Mouse (Mus musculus) CH12.LX (cell line): ENCODE measurements around the gene Six1. TPM values are rescaled to one million over a fixed set of nuclear protein-coding genes. Genes with fewer than 3 reads are reported as not detected.

Source experiments
- DNase-seq: peaks from one replicate; pipeline ENCODE4 v3.0.0-alpha.2; 2013; ENCODE audit errors: extremely low read depth
- H3K27ac ChIP-seq: 2 replicates; pipeline ENCODE4 v1.5.1; 2012; ENCODE audit warnings: low read depth, mild to moderate bottlenecking, control low read depth, moderate library complexity; ENCODE audit not compliant: insufficient read depth
- H3K27me3 ChIP-seq: replicated peaks from 2 replicates; pipeline ENCODE3; 2012; ENCODE audit warnings: inconsistent platforms
- H3K36me3 ChIP-seq, 2 experiments: replicated peaks in 1 of 2; 2 replicates each; pipeline versions ENCODE3 to v1.6.1; 2012; ENCODE audit warnings: inconsistent platforms in 1 of 2, low read length in 1 of 2, mild to moderate bottlenecking in 1 of 2, mixed read lengths in 1 of 2, moderate library complexity in 1 of 2; ENCODE audit not compliant: control insufficient read depth in 1 of 2, insufficient read depth in 1 of 2
- H3K4me1 ChIP-seq, 2 experiments: 2 replicates each; pipeline ENCODE4 v1.6.1; 2012; ENCODE audit warnings: inconsistent platforms in 1 of 2, moderate library complexity in 1 of 2; ENCODE audit not compliant: insufficient read depth in 2 of 2, control insufficient read depth in 1 of 2
- H3K4me2 ChIP-seq: 2 replicates; pipeline ENCODE4 v1.6.1; 2012; ENCODE audit warnings: low read depth, mild to moderate bottlenecking, control low read depth; ENCODE audit not compliant: poor library complexity, insufficient read depth, severe bottlenecking
- H3K4me3 ChIP-seq, 3 experiments: fragments of 150-350 bp in 1 of 3; sonication (generic) in 1 of 3; replicated peaks in 1 of 3; 2 replicates each; pipeline versions ENCODE3 to v1.5.1; 2011 to 2012; ENCODE audit warnings: low read depth in 2 of 3, low read length in 2 of 3, mild to moderate bottlenecking in 2 of 3, moderate library complexity in 2 of 3, control low read depth in 1 of 3, improper control_type of control experiment in 1 of 3, inconsistent platforms in 1 of 3, mixed read lengths in 1 of 3; ENCODE audit not compliant: poor library complexity in 1 of 3
- H3K79me2 ChIP-seq: replicated peaks from 2 replicates; pipeline ENCODE4 v1.6.1; 2012; ENCODE audit warnings: mild to moderate bottlenecking, moderate library complexity; ENCODE audit not compliant: control insufficient read depth, poor library complexity, insufficient read depth, severe bottlenecking; ENCODE audit errors: extremely low read depth
- H3K9ac ChIP-seq: 2 replicates; pipeline ENCODE4 v1.6.1; 2012; ENCODE audit warnings: low read depth, mild to moderate bottlenecking, control low read depth, moderate library complexity; ENCODE audit not compliant: insufficient read depth
- H3K9me3 ChIP-seq: replicated peaks from 2 replicates; pipeline ENCODE3; 2012; ENCODE audit warnings: low read length, inconsistent platforms, mixed read lengths
- CHD2 ChIP-seq: IDR thresholded peaks from 2 replicates; pipeline ENCODE4 v1.6.1; 2011; ENCODE audit warnings: low read length, improper control_type of control experiment
- CTCF ChIP-seq, 2 experiments: IDR thresholded peaks in 1 of 2; conservative IDR thresholded peaks in 1 of 2; 2 replicates each; pipeline ENCODE4 v1.5.1; 2011 to 2012; ENCODE audit warnings: low read depth in 2 of 2, low read length in 2 of 2, improper control_type of control experiment in 1 of 2, inconsistent platforms in 1 of 2, mild to moderate bottlenecking in 1 of 2, moderate library complexity in 1 of 2
- ELF1 ChIP-seq: IDR thresholded peaks from 2 replicates; pipeline ENCODE4 v1.6.1; 2014; ENCODE audit warnings: low read depth, mild to moderate bottlenecking, inconsistent platforms, low read length, improper control_type of control experiment
- ETS1 ChIP-seq: conservative IDR thresholded peaks from 2 replicates; pipeline ENCODE4 v1.6.1; 2012; ENCODE audit warnings: low read depth, mild to moderate bottlenecking, inconsistent platforms, low read length, improper control_type of control experiment, moderate library complexity
- MAX ChIP-seq: IDR thresholded peaks from 2 replicates; pipeline ENCODE4 v1.6.1; 2011; ENCODE audit warnings: low read length, improper control_type of control experiment
- RCOR1 ChIP-seq: conservative IDR thresholded peaks from 2 replicates; pipeline ENCODE4 v1.6.1; 2012; ENCODE audit warnings: low read depth, mild to moderate bottlenecking, inconsistent platforms, low read length, improper control_type of control experiment
- SIN3A ChIP-seq: IDR thresholded peaks from 2 replicates; pipeline ENCODE4 v1.6.1; 2012; ENCODE audit warnings: low read length, improper control_type of control experiment, inconsistent platforms
- SMC3 ChIP-seq: IDR thresholded peaks from 2 replicates; pipeline ENCODE4 v1.6.1; 2011; ENCODE audit warnings: low read depth, low read length, improper control_type of control experiment
- TBP ChIP-seq: conservative IDR thresholded peaks from 2 replicates; pipeline ENCODE4 v1.6.1; 2011; ENCODE audit warnings: low read depth, low read length, improper control_type of control experiment
- TCF12 ChIP-seq: IDR thresholded peaks from 2 replicates; pipeline ENCODE4 v1.6.1; 2014; ENCODE audit warnings: low read depth, mild to moderate bottlenecking, inconsistent platforms, low read length, improper control_type of control experiment
- UBTF ChIP-seq: IDR thresholded peaks from 2 replicates; pipeline ENCODE4 v1.6.1; 2012; ENCODE audit warnings: low read depth, mild to moderate bottlenecking, inconsistent platforms, low read length, improper control_type of control experiment, moderate library complexity
- ZC3H11A ChIP-seq: IDR thresholded peaks from 2 replicates; pipeline ENCODE4 v1.6.1; 2012; ENCODE audit warnings: low read depth, mild to moderate bottlenecking, inconsistent platforms, low read length, improper control_type of control experiment
- ZKSCAN1 ChIP-seq: IDR thresholded peaks from 2 replicates; pipeline ENCODE4 v1.6.1; 2012; ENCODE audit warnings: low read depth, inconsistent platforms, low read length, improper control_type of control experiment, borderline replicate concordance
- dilution Hi-C: fragments of 300-500 bp; cut with MboI; formaldehyde crosslinking; loops from 2 replicates; pipeline ENCODE4 v1.14.3; 2020; ENCODE audit warnings: low sequenced_read_pairs; ENCODE audit not compliant: extremely low pct_unique_long_range_greater_than_20kb, extremely low pct_ligation_motif_present
- in situ Hi-C: fragments of 300-500 bp; cut with MboI; formaldehyde crosslinking; loops from 3 replicates; pipeline ENCODE4 v1.14.3; 2019; ENCODE audit warnings: low sequenced_read_pairs, low pct_ligation_motif_present, low pct_unique_long_range_greater_than_20kb, mixed read lengths
- polyA plus RNA-seq: library from polyadenylated mRNA; unstranded; fragments of >175 nt; gene quantifications from 2 replicates; pipeline ENCODE4 v1.2.1, GENCODE M21; 2012; ENCODE audit warnings: low read depth; ENCODE audit not compliant: insufficient read length
- total RNA-seq, 2 experiments: library from RNA; depleted of rRNA; stranded (reverse); fragments of 300-350 nt in 1 of 2; fragments of >200 nt in 1 of 2; gene quantifications; 2 replicates each; pipeline ENCODE4 v1.2.3; 2012 to 2014

The Six1 gene
- total and polyA plus RNA-seq, 3 experiments = 7.9 to 16.5 (median 9.5) TPM

- Histone ChIP-seq H3K27me3 (peaks cover 22% of the 10 kb centered on the region), H3K79me2 (peaks cover 24% of the 10 kb centered on the region), H3K9me3 (no peaks in the 10 kb centered on the region), H3K4me1 (peaks cover 0 to 24% of the 10 kb centered on the region in 2 experiments; a peak in 2 of 4 replicates), H3K4me2 (peak overlapping the region; percentile 58), H3K36me3 (peaks cover 5 to 24% of the 10 kb centered on the region in 2 experiments), H3K4me3 (peak overlapping the region; percentile 75 to 87 (median 85)), H3K9ac (peak overlapping the region; percentile 91), H3K27ac (peak overlapping the region; percentile 0; the same call in 1 of the 2 replicates)
- DNase-seq = no peak
- dilution Hi-C loops = no loop called here
- in situ Hi-C loops = loop anchor here (25.0 kb wide), 1 partner anchor 268 kb away; no protein-coding TSS in a partner anchor
- TF ChIP-seq ELF1 (peak; percentile 3; the same call in 1 of the 2 replicates), SMC3 (no peak), MAX (no peak), UBTF (no peak), SIN3A (peak; percentile 43; the same call in 1 of the 2 replicates), TCF12 (0 out of 2 replicates have a peak, but pooled peaks have one; percentile 9), RCOR1 (no peak), TBP (0 out of 2 replicates have a peak, but pooled peaks have one; percentile 6)
- TF ChIP-seq, all 38 proteins: peak for 4
These were observed 9.3 kb downstream of the Six1 start for GRCm38 (mm10) chr12:73044221-73045045.

GRCm38 (mm10) chr12:73043396-73044167 lies 10.1 kb downstream of the Six1 start:
- in situ Hi-C loops = loop anchor here (25.0 kb wide), 1 partner anchor 269 kb away; no protein-coding TSS in a partner anchor
- 0 out of 2 replicates have a peak overlapping the region, but pooled peaks have one; percentile 0 for H3K27ac ChIP-seq
- peak overlapping the region; percentile 58 for H3K4me2 ChIP-seq
- H3K27me3 ChIP-seq = peaks cover 16% of the 10 kb centered on the region
- dilution Hi-C loops = no loop called here
- H3K9me3 ChIP-seq = no peaks in the 10 kb centered on the region
- peaks cover 0 to 24% of the 10 kb centered on the region in 2 experiments; a peak in 2 of 4 replicates for H3K4me1 ChIP-seq
- H3K9ac ChIP-seq = peak overlapping the region; percentile 91
- DNase-seq = no peak
- H3K4me3 ChIP-seq = peak overlapping the region; percentile 75 to 87 (median 85)
- H3K36me3 ChIP-seq = peaks cover 5 to 27% of the 10 kb centered on the region in 2 experiments
- TF ChIP-seq ETS1 (no peak), ZKSCAN1 (no peak), ZC3H11A (no peak), CHD2 (peak; percentile 77), CTCF (conservative IDR thresholded peaks at IDR 0.05 in 1 of 2, IDR thresholded peaks at IDR 0.05 in 1 of 2; ENCODE audit: low read depth in 2 of 2, low read length in 2 of 2) (peak in 1 of 2 experiments; percentile 45; a peak in 2 of 4 replicates)
- TF ChIP-seq, all 38 proteins: peak for 2
- H3K79me2 ChIP-seq = peaks cover 24% of the 10 kb centered on the region
